Mouse (Mus musculus) urinary bladder, adult 18-20 months (tissue): ENCODE data around the gene Erfe.

ENCODE experiments used
- DNase-seq, 2 experiments: peaks; one replicate each; pipeline ENCODE4 v3.0.0; 2022; ENCODE audit warnings: low spot score in 2 of 2, mixed read lengths in 2 of 2

Erfe gene

DNA sequence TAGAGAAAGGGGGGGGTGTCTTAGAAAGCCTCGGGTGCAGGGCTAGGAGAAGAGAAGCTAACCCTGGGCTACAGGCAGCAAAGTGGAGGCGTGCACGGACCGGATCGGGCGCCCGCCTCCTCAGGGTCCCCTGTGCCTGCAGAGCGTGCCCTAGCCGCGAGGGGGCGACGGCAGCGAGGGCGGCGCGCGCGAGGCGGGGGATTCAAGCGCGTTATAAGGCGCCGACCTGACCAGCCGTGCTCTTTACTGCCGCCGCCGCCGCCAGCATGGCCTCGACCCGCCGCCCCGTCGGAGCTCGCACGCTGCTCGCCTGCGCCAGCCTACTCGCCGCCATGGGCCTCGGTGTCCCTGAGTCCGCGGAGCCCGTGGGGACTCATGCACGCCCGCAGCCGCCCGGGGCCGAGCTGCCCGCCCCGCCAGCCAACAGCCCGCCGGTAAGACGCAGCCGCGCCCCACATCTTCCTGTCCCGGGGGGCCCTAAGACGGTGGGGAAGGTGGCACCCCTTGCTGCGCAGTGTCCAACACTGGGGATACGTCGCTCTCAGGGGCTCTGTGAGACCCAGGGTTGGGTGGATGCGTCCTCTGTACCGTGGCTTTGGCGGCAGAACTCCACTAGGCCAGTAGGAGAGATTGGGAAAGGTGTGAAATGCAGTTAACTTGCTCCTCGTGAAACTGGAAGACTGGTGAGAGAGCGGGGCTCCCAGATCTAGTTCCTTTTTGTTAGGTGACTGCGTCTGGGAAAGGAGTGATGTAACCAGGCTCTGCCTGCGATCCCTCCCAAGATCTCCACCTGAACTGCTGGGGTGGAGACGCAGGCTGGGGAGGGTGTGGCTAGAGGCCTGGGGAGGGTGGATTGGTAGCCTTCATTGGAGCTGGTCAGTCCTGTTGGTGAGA lies at the start of gene Erfe:
Gene Erfe, plus strand, starts transcription at position 216 of the 894 bp plus-strand sequence.
- DNase-seq: peak; percentile 30 to 71

DNA sequence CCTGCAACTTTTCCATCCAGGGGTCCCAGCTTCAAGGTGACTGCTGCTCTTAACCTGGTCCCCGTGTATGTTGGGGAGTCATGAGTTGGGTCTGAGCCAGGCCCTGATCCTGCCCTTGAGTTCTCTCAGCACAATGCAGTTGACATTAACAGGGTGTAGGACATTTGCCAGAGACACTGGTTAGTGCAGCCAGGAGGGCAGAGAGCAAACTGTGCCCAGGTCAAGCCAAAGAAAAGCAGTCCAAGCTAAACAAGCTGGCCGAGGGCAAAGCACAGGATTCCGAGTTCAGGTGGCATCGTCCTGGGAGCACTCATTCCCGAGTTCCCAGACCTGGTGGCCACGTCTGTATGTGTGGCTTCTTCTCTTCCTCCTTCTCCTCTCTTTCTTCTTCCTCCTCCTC lies 48.6 kb upstream of the Erfe start:
- DNase-seq: no peak

DNA sequence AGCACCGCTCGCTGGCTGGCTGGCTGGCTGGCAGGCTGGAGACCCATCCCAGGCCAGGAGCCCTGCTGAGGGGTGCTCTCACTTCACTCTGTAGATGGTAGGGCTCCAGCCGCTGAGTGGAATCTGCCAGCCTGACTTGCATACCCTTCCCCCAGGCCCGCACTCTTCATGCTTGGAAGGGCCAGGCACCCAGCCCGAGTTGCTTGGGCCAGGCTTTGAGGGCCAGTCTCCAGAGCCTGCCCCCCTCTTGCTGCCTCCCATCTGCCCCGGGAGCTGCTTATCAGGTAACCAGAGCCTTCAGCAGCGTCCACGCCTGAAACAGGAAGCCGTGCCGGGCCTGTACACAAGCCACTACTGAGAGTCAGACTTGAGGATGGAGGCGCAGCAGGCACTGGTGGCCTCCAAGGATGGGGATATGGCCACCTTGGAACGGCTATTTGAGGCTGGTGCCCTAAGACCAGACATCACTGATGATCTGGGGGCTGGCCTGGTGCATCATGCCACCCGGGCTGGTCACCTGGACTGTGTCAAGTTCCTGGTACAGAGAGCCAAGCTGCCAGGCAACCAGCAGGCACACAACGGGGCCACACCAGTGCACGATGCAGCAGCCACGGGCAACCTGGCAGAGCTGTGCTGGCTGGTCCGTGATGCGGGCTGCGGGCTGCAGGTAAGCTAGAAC lies 44.3 kb upstream of the Erfe start, which contains the start of gene Espnl:
Gene Espnl, plus strand, starts transcription at position 316 of the 679 bp plus-strand sequence.
- no peak for DNase-seq

DNA sequence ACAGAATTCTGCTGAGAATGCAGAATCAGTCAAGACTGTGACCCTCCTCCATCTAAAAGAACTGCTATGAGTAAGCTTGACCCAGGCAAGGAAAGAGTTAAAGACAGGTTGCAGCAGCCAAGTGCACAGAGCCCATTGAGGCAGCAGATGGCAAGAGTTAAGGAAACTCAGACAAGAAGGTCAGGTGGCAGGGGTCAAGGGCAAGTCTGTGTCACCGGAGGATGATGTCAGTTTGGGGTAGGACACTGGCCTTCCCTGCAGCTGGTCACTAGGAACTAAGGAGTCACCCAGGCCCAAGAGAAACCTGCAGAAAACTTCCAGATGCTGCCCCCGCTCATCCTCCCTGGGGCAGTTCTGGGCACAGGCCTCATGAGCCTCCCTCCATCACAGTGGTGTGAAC lies 41.6 kb upstream of the Erfe start:
- DNase-seq: no peak

DNA sequence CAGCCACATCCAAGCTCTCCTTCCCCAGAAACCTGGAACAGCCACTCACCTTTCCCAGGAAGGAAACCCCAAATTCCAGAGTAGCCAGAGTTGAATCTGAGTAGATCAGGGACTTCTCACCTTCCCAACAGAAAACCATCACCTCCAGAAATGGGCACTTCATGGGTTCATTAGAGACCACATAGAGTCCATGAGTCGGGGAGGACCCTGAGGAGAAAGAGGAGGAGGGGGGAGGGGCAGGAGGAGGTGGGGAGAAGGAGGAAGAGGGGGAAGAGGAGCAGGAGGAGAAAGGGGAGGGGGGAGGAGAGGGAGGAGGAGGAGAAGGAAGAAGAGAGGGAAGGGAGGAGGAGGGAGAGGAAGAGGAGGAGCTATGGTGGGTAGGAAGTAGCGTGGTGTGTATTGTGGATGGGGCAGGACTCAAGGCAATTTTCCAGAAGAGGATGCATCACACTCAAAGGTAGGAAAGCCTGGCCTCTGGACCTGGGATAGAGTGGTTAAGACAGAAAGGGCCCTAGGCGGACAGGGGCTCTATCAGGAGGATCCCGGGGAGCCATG lies 40.7 kb upstream of the Erfe start:
- DNase-seq: no peak

DNA sequence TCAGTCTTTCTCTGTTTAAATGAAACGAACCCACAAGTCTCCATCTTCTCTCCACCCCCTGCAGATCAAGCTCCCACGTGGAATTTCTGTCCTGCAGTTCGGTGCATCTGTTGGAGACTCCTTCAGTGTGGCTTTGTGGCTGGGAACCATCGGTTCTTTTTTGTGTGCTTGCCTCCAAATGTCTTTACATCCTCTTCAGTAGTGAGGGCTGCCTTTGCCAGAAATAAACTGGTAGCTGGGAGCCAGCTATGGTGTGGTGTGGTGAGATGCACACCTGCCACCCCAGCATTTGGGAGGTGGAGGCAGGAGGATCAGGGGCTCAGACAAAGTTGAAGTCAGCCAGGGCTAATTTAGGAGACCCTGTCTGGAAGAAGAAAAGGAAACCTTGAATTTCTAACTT lies 34.1 kb upstream of the Erfe start:
- DNase-seq: no peak

DNA sequence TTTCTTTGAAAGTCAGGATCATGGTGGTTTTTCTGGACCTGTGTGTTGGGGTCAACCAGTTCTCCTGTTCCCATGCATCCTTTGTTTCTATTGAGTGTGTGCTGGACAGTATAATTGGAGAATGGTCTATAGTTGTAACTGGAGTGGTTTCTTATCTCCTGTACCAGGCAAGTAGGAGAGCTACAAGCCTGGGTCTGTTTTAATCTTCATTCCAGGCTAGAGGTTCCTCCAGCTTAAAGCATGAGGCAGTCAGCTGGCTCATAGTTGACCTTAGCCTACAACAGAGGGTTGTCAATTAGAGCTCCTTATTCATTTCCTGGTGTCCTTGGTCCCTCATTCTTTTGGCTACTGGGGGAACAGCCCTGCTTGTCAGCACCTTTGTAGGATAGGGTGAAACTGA lies 32.6 kb upstream of the Erfe start:
- DNase-seq: no peak

DNA sequence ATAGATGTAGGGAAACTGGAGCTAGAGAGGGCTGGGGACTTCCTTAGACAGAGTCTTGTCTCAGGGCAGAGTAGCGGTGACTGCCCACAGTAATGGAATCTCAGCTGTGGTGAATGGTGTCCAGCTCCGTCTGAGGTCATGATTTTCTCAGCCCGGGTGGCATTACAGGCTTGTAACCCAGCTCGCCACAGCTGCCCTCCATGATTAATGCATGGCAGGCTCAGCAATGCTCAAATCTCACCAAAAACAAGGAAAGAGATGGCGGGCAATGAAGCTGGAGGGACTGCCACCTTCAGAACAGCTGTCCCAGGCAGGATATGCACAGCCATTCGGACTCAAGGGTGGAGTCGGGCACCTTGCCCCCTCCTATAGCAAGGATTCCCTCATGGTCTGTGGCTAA lies 28.9 kb upstream of the Erfe start:
- no peak for DNase-seq

DNA sequence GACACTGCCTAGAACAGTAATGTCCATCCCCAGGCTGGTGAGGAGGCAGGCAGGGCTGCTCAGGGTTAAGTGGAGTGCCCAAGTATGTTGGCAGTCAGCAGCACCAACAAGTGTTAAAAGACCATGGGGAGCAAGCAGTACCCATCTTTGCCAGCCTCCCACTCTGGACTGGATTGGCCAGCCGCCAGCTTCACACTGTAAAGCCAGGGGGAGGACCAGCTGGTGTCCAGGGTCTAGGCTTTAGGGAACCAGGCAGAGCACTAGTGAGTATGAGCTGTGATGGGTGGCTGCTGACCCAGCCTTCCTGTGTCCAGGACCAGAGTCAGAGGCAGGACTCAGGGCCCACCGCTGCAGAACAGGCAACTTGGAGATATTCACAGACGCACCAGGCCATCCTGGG lies 22.2 kb upstream of the Erfe start:
- no peak for DNase-seq

DNA sequence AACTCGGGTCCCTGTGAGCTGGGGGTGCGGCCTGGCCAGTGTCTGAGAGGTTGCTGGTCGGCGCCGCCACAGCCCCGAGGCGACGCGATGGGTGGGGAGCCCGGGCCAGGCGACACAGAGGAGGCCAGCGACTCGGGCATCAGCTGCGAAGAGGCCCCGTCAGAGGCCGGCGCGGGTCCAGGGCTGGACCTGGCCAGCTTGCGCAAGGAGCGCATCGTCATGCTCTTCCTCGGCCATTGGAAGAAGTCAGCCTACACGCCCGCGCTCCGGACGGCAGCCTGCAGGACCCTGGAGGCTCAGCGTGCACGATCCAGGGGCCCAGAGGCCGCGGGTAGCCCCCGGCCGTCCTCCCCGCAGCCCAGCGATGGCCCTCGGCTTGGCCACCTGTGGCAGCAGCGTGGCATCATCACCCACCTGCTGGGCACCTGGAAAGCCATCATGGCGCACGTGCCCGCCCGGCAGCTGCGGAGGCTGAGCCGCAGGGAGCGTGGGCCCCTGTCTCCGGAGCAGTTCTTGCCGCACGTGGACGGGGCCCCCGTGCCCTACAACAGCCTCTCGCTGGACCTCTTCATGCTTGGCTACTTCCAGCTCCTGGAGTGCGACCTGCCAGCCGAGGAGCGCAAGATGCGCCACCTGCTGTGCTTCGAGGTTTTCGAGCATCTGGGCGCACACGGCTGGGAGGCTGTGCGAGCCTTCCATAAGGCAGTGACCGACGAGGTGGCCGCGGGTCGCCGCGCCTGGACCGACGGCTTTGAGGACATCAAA lies 21.1 kb upstream of the Erfe start:
- DNase-seq: peak in 1 of 2 experiments; percentile 21

DNA sequence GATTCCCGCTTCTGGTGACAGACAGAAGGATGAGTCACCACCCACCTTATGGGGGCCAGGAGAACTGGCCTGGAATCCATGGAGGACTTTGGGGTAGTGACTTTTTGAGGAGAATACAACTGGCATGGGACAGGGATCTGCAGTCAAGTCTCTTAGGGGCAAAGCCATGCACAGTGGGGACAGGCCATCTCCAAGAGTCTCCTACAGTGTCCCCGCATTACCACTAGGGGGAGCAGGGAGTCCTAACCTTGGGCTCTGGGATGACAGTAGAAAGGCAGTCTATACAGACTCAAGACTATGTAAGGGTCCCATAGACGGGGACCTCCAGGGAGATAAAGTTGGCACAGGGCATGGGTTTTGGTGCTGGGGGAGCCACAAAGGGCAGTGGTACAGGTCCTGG lies 19.3 kb upstream of the Erfe start:
- peak; percentile 13 to 31 for DNase-seq

DNA sequence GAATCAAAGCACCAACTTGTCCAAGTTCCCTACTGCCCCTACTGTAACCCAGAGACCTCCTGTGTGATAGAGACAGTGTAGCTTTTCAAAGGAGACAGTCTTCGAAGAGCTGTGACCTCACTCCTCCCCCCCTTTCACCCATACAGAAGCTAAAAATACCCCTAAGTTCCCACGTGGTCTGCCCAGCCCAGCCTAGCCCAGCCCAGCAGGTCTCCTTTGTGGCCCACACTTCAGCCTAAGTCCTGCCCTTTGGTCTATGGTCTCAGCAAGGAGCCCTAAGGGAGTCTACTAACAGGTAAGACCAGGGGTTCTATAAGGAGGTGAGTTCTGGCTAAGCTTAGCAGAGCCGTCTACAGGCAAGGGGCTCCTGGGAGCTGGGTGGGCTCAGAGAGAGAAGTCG lies 15.4 kb upstream of the Erfe start, which contains the start of gene Klhl30:
Gene Klhl30, plus strand, starts transcription at position 176 of the 400 bp plus-strand sequence.
- DNase-seq: no peak

DNA sequence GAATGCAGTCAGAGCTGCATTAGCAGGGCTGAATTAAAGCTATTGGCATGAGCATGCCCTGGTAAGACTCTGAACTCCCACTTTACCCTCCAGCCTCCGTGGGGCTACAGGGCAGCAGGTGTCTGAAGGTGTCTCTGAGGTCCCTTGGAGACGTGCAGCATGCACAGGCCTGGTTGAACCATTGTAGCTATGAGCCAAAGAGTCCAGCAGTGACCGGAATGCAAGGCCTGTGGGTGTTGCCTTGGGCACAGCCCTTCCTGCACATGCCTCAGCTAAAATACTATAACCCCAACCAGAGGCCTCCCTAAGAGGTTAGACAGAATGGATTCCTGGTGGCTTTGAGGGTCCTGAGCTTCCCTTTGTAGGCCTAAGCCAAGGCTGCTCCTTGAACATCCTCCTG lies 15.0 kb upstream of the Erfe start:
- no peak for DNase-seq

DNA sequence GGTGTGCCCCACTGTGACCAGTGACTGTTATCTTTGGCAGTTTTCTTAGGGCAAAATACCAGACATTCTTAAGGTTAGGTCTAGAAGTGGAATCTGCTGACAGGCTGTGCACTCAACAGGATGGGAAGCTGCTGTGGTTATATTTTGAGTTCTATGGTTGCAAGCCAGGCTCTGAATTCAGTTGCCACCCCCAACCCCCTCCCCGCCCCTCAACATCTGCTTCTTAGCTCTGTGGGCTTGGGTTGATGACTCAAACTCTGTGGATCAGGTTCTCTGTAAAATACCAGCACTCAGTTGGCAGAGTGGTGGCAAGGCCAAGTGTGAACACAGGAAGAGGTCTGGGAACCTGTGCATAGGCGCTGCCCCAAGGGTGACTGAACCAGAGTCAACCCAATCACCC lies 14.0 kb upstream of the Erfe start:
- DNase-seq: no peak

DNA sequence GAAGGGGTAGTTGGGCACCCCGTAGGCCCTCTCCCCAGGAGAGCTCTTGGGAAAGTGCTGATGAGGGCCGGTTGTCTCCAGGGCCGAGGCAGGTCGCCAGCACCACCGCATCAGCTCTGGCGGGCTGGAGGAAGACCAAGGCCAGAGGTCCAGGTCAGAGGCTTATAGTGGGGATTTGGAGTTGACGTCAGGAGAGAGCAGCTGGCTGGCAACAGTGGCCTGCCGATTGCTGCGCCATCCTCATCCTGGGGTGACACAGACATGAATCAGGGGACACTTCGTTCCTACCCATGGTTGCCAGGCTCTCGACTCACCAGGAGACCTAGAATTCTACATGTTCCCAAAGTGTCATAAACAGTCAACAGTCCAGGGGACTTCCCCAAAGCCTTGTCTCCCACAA lies 10.1 kb upstream of the Erfe start:
- no peak for DNase-seq

DNA sequence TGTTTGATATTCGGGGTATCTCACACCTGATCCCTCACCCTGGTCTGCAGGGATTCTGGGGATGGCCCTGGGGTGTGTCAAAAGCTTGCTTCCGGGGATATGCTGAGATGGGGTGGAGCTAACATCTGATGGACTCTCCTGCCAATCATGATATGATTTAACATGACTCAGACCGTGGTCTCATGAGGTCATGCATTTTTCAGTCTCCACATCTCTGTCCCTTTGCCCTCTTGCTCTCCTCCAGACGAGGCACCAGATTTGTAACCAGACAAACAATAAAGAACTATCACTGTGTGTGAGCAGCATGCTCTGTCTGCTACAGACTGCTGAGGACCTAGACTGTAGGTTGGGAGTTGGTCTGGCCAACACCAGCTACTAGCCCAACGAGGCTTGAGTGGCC lies 4.1 kb upstream of the Erfe start:
- no peak for DNase-seq

DNA sequence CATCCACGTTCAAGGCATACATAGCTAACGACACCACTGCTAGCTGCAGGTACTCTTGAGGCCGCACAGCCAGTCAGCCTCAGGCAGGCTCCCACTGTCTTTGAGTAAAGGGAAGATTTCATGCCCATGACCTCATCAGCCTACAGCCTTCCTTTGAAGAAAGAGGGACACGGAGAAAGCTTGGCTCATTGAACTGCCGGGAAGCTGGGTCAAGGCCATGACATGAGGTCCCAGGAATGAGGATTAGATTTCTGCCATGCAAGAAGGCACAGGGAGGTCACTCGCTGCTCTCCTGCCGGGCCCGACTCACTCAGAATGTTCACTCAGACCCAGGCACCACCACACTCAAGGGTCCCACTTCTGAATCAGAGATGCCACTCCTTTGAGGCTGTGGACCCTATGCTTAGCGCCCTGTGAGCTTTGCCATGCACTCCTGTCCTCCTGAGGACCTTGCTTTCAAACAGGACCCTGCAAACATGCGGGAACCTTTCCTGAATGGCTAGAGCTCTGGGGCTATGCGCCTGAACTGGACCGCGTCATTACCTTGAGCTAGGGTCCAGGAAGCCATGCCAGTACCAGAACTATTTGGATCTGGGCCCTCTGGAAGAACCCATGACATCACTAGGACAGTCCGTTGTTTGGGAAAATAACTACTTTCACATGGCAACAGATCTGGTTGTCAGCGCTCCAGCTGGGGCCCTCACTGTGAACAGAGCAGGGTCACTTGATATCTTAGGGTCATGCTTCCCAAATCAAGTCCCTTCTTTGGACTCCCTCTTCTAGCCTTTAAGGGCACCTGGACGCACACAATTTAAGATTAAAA lies 1.2 kb upstream of the Erfe start:
- DNase-seq: no peak

DNA sequence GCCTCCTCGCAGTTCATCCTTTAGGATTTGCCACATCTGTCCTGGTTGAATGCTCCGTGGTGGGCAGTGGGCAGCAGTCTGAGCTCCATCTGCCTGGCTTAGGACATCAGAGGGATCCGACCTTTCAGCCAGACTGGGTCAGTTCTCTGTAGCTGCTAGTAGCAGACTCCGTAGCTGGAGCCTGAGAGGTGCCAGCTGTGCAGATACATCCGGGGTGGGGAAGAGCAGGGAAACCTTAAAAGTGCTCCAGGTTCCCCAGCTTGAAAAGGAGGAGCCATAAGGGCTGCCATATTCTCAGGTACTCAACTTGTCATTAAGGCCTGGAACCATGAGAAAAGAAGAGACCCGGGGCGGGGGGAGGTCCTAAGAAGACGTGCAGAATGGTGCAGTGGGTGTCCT lies 415 bp upstream of the Erfe start:
- no peak for DNase-seq

DNA sequence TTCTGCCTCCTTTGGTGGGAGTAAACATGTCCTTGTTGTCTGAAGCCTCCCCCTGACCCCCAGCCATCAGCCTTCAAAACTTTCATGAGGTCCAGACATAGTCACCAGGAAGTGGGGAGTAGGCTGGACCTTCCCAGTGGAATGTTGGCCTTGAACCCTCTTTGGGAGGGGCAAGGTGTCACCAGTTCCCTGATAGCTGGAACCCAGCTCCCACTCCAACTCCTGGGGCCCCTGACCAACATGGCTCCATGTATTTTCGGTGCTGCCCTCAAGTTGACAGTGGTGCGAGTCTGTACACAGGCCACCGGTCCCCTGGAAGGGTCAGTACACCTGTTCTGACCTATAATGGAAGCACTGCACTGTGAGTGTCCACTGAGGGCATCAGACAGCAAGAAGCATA lies 1.1 kb downstream of the Erfe start:
- DNase-seq: no peak

DNA sequence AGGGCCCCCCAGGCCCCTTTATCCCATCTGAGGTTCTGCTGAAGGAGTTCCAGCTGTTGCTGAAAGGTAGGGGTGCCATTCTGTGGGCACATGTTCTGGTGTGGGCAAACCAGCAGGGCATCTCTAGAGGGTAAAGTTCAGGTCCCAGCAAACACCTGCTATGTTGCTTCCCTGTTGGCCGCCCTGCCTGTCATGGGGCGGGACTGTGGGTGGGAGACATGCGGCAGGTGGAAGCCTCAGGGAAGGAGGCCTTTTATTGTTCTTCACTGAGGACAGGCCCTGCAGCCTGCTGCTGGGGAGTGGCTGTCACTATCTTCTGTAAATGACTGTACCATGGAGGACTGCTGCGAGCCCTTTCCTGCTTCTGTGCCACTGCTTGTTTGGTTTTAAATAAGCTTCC lies 3.2 kb downstream of the Erfe start:
- no peak for DNase-seq

DNA sequence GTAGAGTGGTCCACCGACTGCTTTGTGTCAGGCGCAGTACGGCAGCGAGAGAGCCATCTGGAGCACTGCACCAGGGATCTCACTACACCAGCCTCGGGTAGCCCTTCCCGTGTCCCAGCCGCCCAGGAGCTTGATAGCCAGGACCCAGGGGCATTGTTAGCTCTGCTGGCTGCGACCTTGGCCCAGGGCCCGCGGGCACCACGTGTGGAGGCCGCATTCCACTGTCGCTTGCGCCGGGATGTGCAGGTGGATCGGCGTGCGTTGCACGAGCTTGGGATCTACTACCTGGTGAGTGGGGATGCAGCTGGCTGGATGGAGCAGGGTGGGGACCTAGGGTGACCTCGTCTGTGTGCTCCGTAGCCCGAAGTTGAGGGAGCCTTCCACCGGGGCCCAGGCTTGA lies 3.8 kb downstream of the Erfe start:
- DNase-seq: no peak
